In genomic region chr5:107233366-107234354, GRCm38 (mm10) we compare ENCODE assay signal across 9 mouse cellular contexts. TPM values are rescaled to one million over a fixed set of nuclear protein-coding genes. Genes with fewer than 3 reads are reported as not detected.
A peak's percentile ranks its signal among the peaks of the same experiment; 100 is the strongest.
DNase-seq lines count a peak whose midpoint lies in the region; ATAC-seq lines count a peak whose summit lies in the region.
"Had no signal": no experiment of that assay in that cellular context is flagged by ENCODE, and none has a peak within 500 bp of the region (broad histone marks: within the 10 kb centered on the region; RNA-seq: fewer than 3 reads in every experiment).

No protein-coding gene starts in this region.

- no peak overlapping the region for H3K4me3 ChIP-seq in kidney, embryonic 14.5 days (ENCODE audit: low read length)
- no peak overlapping the region for H3K4me3 ChIP-seq in lung, embryonic 16.5 days (ENCODE audit: low read length)
- no peak overlapping the region for H3K4me3 ChIP-seq in hindbrain, embryonic 13.5 days
- H3K4me3 ChIP-seq: forebrain, embryonic 12.5 days had no signal

- no peak for ATAC-seq in kidney, embryonic 14.5 days (ENCODE audit: low FRiP score, low TSS enrichment)
- peak; percentile 53 for ATAC-seq in lung, embryonic 16.5 days (ENCODE audit: low read depth)
- ATAC-seq in frontal cortex, adult (ENCODE audit: low TSS enrichment): no peak
- no peak for ATAC-seq in hindbrain, embryonic 13.5 days (ENCODE audit: low FRiP score)

- H3K27me3 ChIP-seq in kidney, embryonic 14.5 days (ENCODE audit: control insufficient read depth, insufficient read depth, low read length): no peaks in the 10 kb centered on the region
- H3K27me3 ChIP-seq in lung, embryonic 16.5 days (ENCODE audit: control insufficient read depth, insufficient read depth, low read depth, low read length): no peaks in the 10 kb centered on the region
- H3K27me3 ChIP-seq in hindbrain, embryonic 13.5 days: 0 out of 2 replicates have a peak, but pooled peaks cover 7% of the 10 kb centered on the region

- no peaks in the 10 kb centered on the region for H3K9me3 ChIP-seq in kidney, embryonic 14.5 days (ENCODE audit: control insufficient read depth, low read length)
- no peaks in the 10 kb centered on the region for H3K9me3 ChIP-seq in lung, embryonic 16.5 days (ENCODE audit: control insufficient read depth, low read length)
- H3K9me3 ChIP-seq in hindbrain, embryonic 13.5 days: no peaks in the 10 kb centered on the region
- H3K9me3 ChIP-seq: forebrain, embryonic 12.5 days had no signal

- H3K4me1 ChIP-seq in kidney, embryonic 14.5 days (ENCODE audit: control insufficient read depth, insufficient read depth, low read length): peaks cover 50% of the 10 kb centered on the region
- peaks cover 50% of the 10 kb centered on the region for H3K4me1 ChIP-seq in lung, embryonic 16.5 days (replicated peaks; ENCODE audit: control insufficient read depth, insufficient read depth, low read length)
- peaks cover 12% of the 10 kb centered on the region for H3K4me1 ChIP-seq in hindbrain, embryonic 13.5 days (replicated peaks)

- no peak overlapping the region for H3K9ac ChIP-seq in kidney, embryonic 14.5 days (ENCODE audit: low read depth, low read length)
- H3K9ac ChIP-seq in lung, embryonic 16.5 days (ENCODE audit: low read length): 0 out of 2 replicates have a peak overlapping the region, but pooled peaks have one; percentile 13
- no peak overlapping the region for H3K9ac ChIP-seq in hindbrain, embryonic 13.5 days
- H3K9ac ChIP-seq: forebrain, embryonic 12.5 days had no signal

- peak overlapping the region; percentile 27; the same call in 1 of the 2 replicates for H3K27ac ChIP-seq in kidney, embryonic 14.5 days (ENCODE audit: low read depth, low read length)
- peak overlapping the region; percentile 78 for H3K27ac ChIP-seq in lung, embryonic 16.5 days (ENCODE audit: low read length)
- no peak overlapping the region for H3K27ac ChIP-seq in hindbrain, embryonic 13.5 days
- H3K27ac ChIP-seq: forebrain, embryonic 12.5 days had no signal

- WGBS in kidney, embryonic 14.5 days: 50% methylated on average over 14 of the region's 14 CpGs
- 34% methylated on average over 14 of the region's 14 CpGs for WGBS in lung, embryonic 16.5 days
- 80% methylated on average over 14 of the region's 14 CpGs for WGBS in hindbrain, embryonic 13.5 days

- no peaks in the 10 kb centered on the region for H3K36me3 ChIP-seq in kidney, embryonic 14.5 days (ENCODE audit: control insufficient read depth, insufficient read depth, low read length)
- H3K36me3 ChIP-seq in lung, embryonic 16.5 days (ENCODE audit: control insufficient read depth, insufficient read depth, low read length): no peaks in the 10 kb centered on the region
- H3K36me3 ChIP-seq in hindbrain, embryonic 13.5 days: no peaks in the 10 kb centered on the region
- H3K36me3 ChIP-seq: forebrain, embryonic 12.5 days had no signal

- peak; percentile 28 for DNase-seq in brain, adult 2 months (ENCODE audit: low read depth, low spot score)
- DNase-seq in heart, adult 18-20 months: peak; percentile 79 to 82
- DNase-seq in urinary bladder, adult 2 months (ENCODE audit: low spot score): no peak
- DNase-seq in frontal cortex, postnatal 14 days (ENCODE audit: low spot score in 2 of 2): no peak

- no peak overlapping the region for H3K4me2 ChIP-seq in kidney, embryonic 14.5 days (replicated peaks; ENCODE audit: low read depth, low read length)
- H3K4me2 ChIP-seq in lung, embryonic 16.5 days (ENCODE audit: low read depth, low read length): no peak overlapping the region; the same call in 1 of the 2 replicates
- H3K4me2 ChIP-seq in hindbrain, embryonic 13.5 days: no peak overlapping the region
- H3K4me2 ChIP-seq: forebrain, embryonic 12.5 days had no signal

RNA-seq across cellular contexts. Expression of gene Tgfbr3, which starts 55.8 kb away (rescaled TPM):
- 10 to 100 TPM; 36.4 to 44.5 TPM for total RNA-seq in heart, adult 18-20 months (2021)
- 7.5 and 18.0 TPM in 2 replicates for polyA plus RNA-seq in kidney, embryonic 14.5 days (2014; fragmentation: Nextera tagmentation; extraction: Ambion mirVana)
- 29.1 and 31.5 TPM in 2 replicates for polyA plus RNA-seq in lung, embryonic 16.5 days (2015; fragmentation: Nextera tagmentation; extraction: Ambion mirVana)
- 42.5 and 61.3 TPM in 2 replicates for polyA plus RNA-seq in urinary bladder, adult 2 months (2012; rRNA removed)
- polyA plus RNA-seq in hindbrain, embryonic 13.5 days (2015; fragmentation: Nextera tagmentation; extraction: Ambion mirVana): 4.9 and 6.1 TPM in 2 replicates

Comparison
In these comparisons a context has a peak if more than half of its experiments do, and no peak if none do; other contexts are left out.
1. DNase-seq: peak in brain, adult 2 months (single experiment) and heart, adult 18-20 months (2 of 2); none in urinary bladder, adult 2 months (single experiment) and frontal cortex, postnatal 14 days (0 of 2).